Mouse (Mus musculus) small intestine, adult 2 months (tissue): ENCODE results near the gene Zfp423. TPM values are rescaled to one million over a fixed set of nuclear protein-coding genes. Genes with fewer than 3 reads are reported as not detected.

Source experiments
- H3K27ac ChIP-seq: fragments of 200-500 bp; 2 replicates; pipeline ENCODE4 v1.5.1; 2012; ENCODE audit warnings: low read depth, low read length, control low read depth, inconsistent platforms; ENCODE audit not compliant: insufficient read depth
- H3K27me3 ChIP-seq: fragments of 200-500 bp; 2 replicates; pipeline ENCODE4 v1.6.1; 2012; ENCODE audit warnings: mild to moderate bottlenecking, moderate library complexity, low read length, inconsistent platforms; ENCODE audit not compliant: control insufficient read depth, insufficient read depth
- H3K36me3 ChIP-seq: fragments of 200-500 bp; 2 replicates; pipeline ENCODE4 v1.6.1; 2012; ENCODE audit warnings: mild to moderate bottlenecking, low read length, control low read depth, inconsistent platforms; ENCODE audit not compliant: control insufficient read depth, insufficient read depth
- H3K4me1 ChIP-seq: fragments of 200-500 bp; 2 replicates; pipeline ENCODE4 v1.6.1; 2012; ENCODE audit warnings: low read length, inconsistent platforms, mixed read lengths; ENCODE audit not compliant: control insufficient read depth, insufficient read depth, insufficient read length
- H3K4me3 ChIP-seq: fragments of 200-500 bp; 2 replicates; pipeline ENCODE4 v1.5.1; 2012; ENCODE audit warnings: low read depth, mild to moderate bottlenecking, control low read depth, inconsistent platforms, low read length, moderate library complexity
- CTCF ChIP-seq: fragments of 200-500 bp; IDR thresholded peaks from 2 replicates; pipeline ENCODE4 v1.5.1; 2012; ENCODE audit warnings: low read depth, mild to moderate bottlenecking, control low read depth, inconsistent platforms, low read length, moderate library complexity, mixed read lengths; ENCODE audit not compliant: insufficient replicate concordance, insufficient read length; ENCODE audit errors: extremely low read depth
- POLR2A ChIP-seq: fragments of 200-500 bp; IDR thresholded peaks from 2 replicates; pipeline ENCODE4 v1.6.1; 2012; ENCODE audit warnings: low read depth, mild to moderate bottlenecking, control low read depth, inconsistent platforms, low read length, moderate library complexity
- WGBS: fragments of 180-500 bp; shearing (Covaris S2); methylation state at CpG from one replicate; pipeline ENCODE4 v1.1.7; 2018; 5-methylcytosine and 5-hydroxymethylcytosine counted together
- polyA plus RNA-seq: library from polyadenylated mRNA; depleted of rRNA; stranded (reverse); fragments of >200 nt; gene quantifications from 2 replicates; pipeline ENCODE4 v1.2.3, GENCODE M21; 2012

The Zfp423 gene
- polyA plus RNA-seq, 1 experiment: 2.3 TPM

- Histone ChIP-seq H3K4me1 (no peaks in the 10 kb centered on the region), H3K36me3 (no peaks in the 10 kb centered on the region), H3K27me3 (no peaks in the 10 kb centered on the region), H3K27ac (no peak overlapping the region), H3K4me3 (no peak overlapping the region)
- TF ChIP-seq CTCF (no peak), POLR2A (no peak)
- WGBS: 74% methylated on average over 6 of the region's 6 CpGs
Measured at GRCm38 (mm10) chr8:87922446-87922845, 36.9 kb downstream of the Zfp423 start.

- 44% methylated on average over 5 of the region's 5 CpGs for WGBS
- TF ChIP-seq CTCF: no peak
- Histone ChIP-seq H3K27me3 (no peaks in the 10 kb centered on the region), H3K4me3 (no peak overlapping the region), H3K27ac (no peak overlapping the region), H3K36me3 (no peaks in the 10 kb centered on the region), H3K4me1 (no peaks in the 10 kb centered on the region)
Measured at GRCm38 (mm10) chr8:87918004-87918403, 41.4 kb downstream of the Zfp423 start.

DNA sequence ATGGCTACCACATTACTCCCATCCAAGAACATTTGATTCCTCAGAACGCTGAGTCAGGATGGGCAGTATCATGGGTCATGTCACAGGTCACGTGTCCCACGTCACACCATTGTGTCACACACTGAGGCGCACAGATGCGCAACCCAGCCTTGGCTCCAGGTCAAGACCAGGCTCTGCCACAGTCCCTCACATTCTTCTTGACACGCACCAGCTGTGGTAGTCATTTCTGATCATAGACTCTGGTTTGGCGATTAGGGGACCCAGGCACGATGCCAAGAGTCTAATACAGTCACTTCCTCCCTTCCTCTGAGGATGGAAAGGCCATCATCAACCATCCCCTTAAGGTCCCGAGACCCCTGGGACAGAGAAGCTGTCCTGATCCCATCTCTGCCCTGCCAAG is 43.6 kb downstream of the Zfp423 start:
- no peaks in the 10 kb centered on the region for H3K27me3 ChIP-seq
- no peak overlapping the region for H3K27ac ChIP-seq
- WGBS: 79% methylated on average over 9 of the region's 9 CpGs
- H3K4me3 ChIP-seq: no peak overlapping the region
- H3K36me3 ChIP-seq: no peaks in the 10 kb centered on the region
- no peaks in the 10 kb centered on the region for H3K4me1 ChIP-seq
- TF ChIP-seq CTCF: no peak

DNA sequence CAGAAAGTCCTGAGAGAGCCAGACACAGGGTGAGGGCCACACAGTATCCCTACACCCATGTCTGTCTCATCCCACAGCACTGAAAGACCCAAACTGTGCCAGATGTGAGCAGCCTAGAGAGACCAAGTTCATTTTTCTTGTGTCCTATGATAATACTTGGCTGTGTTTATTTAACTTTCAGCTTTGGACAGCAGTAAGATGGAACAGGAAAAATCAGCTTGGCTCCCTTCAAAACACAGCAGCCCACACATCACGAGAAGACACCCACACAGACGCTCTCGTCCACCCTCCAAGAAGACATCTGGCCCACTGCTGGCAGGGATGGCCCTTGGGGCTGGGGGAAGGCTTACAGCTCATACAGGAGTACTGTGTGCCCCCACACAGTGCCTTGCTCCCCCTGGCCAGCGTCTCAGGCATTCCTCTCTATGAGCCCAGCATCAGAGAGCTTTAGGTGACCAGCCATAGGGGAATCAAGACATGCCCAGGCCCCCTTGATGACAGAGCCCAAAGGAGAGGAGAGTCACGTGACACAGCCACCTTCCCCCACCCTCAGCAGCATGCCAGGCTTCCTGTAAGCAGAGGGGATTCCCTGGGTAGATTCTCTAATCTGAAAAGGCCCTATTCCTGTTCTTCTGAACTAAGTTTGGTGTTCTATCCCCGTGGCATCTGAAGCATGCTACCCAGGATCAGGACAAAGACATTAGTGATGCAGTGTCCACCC is 45.0 kb downstream of the Zfp423 start:
- no peaks in the 10 kb centered on the region for H3K4me1 ChIP-seq
- no peaks in the 10 kb centered on the region for H3K27me3 ChIP-seq
- H3K4me3 ChIP-seq: no peak overlapping the region
- no peak for TF ChIP-seq POLR2A
- TF ChIP-seq CTCF: no peak
- WGBS: 58% methylated on average over 6 of the region's 6 CpGs
- H3K27ac ChIP-seq: no peak overlapping the region
- no peaks in the 10 kb centered on the region for H3K36me3 ChIP-seq

GRCm38 (mm10) chr8:87908940-87909339 is 50.5 kb downstream of the Zfp423 start:
- Histone ChIP-seq H3K27ac (no peak overlapping the region), H3K4me1 (no peaks in the 10 kb centered on the region), H3K36me3 (no peaks in the 10 kb centered on the region), H3K27me3 (no peaks in the 10 kb centered on the region), H3K4me3 (no peak overlapping the region)
- no peak for TF ChIP-seq POLR2A
- 78% methylated on average over 2 of the region's 2 CpGs for WGBS

DNA sequence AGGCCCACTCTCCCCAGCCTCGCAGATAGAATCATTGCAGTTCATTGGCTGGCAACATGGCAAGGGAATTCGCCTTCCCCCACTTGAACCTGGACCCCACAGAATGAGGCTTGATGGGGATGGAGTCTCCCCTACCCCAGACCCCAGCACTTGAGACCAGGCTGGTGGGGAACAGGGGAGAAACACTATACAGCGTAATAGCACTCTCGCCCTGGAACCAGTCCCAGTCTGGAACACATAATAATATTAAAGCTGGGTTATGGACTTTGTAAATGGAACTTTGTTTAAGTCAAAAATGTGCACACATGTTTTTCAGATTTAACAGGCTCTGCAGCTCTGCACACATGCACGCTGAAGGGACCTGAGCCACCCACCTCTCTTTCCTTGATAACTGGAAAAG is 54.0 kb downstream of the Zfp423 start:
- Histone ChIP-seq H3K36me3 (no peaks in the 10 kb centered on the region), H3K4me1 (no peaks in the 10 kb centered on the region), H3K4me3 (no peak overlapping the region), H3K27ac (no peak overlapping the region), H3K27me3 (no peaks in the 10 kb centered on the region)
- 89% methylated on average over 5 of the region's 5 CpGs for WGBS
- no peak for TF ChIP-seq POLR2A
- no peak for TF ChIP-seq CTCF

DNA sequence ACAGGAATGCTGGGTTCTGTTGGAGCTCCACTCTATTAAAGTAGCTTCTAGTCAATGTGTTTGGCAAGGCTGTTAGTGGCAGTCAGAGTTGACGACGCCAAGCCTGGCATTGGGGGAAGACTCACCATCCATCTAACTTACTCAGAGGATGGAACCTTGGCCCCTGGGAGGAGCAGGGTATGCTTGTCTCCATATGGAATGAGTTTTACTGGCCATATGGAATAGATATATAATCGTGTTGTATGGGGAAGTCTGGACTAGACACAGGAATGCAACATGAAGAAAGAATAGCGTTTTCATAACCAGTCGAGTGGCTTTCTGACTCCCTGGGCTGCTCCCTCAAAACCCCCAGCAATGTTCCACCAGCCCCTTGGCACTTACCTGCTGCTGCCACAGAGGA is 55.3 kb downstream of the Zfp423 start:
- WGBS: 85% methylated on average over 5 of the region's 5 CpGs
- Histone ChIP-seq H3K27me3 (no peaks in the 10 kb centered on the region), H3K4me3 (no peak overlapping the region), H3K4me1 (no peaks in the 10 kb centered on the region), H3K27ac (no peak overlapping the region), H3K36me3 (no peaks in the 10 kb centered on the region)
- TF ChIP-seq CTCF: no peak
- no peak for TF ChIP-seq POLR2A
